Mouse (Mus musculus) small intestine, adult 2 months (tissue): ENCODE measurements at regions not wholly inside any gene's neighbourhood (a gene's known extent, or its start where the extent isn't known, plus 50 kb on each side); places are given as distances from the start of the nearest gene placed in this dataset.

ENCODE experiments used
- CTCF ChIP-seq: fragments of 200-500 bp; IDR thresholded peaks from 2 replicates; pipeline ENCODE4 v1.5.1; 2012; ENCODE audit warnings: low read depth, mild to moderate bottlenecking, control low read depth, inconsistent platforms, low read length, moderate library complexity, mixed read lengths; ENCODE audit not compliant: insufficient replicate concordance, insufficient read length; ENCODE audit errors: extremely low read depth
- POLR2A ChIP-seq: fragments of 200-500 bp; IDR thresholded peaks from 2 replicates; pipeline ENCODE4 v1.6.1; 2012; ENCODE audit warnings: low read depth, mild to moderate bottlenecking, control low read depth, inconsistent platforms, low read length, moderate library complexity

DNA sequence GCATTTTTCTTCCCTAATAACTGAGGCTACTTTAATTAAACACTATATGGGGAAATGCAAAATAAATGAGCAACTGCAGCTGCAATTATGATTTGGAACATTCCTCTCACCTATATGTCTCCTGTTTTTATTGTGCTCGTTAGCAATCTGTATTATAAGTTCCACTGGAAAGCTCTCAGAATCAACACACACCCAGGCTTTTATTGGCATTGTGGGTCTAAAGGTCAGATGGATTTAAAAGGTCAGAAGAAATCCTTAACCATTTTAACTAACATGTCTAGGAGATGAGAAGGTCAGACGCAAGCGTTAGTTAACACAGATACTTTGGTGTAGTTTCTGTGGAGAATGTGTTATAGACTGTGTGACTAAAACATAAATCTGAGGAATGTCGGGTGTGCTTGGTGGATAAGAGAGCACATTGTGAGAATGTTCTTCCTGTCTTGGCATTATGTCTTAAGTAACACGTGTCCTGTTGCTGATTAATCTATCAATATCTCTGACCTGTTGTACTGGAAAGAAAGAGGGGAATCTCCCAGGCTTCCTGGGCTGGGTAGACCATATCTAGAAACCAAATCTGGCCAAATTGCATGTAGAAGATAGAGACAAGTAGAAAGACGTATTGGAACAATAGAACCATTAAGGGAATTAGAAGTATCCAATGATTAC is 164.1 kb upstream of the BB014433 start:
- TF ChIP-seq POLR2A (no peak), CTCF (no peak)
